Mouse (Mus musculus) liver, embryonic 16.5 days (tissue): ENCODE data around the gene Vps13c. TPM values are rescaled to one million over a fixed set of nuclear protein-coding genes. Genes with fewer than 3 reads are reported as not detected.

Experiments
- ATAC-seq: fragments of 200-750 bp; cut with Nextera tagmentation; 2 replicates; pipeline ENCODE4 v1.8.0; 2017; ENCODE audit warnings: low read depth, mild to moderate bottlenecking, moderate number of reproducible peaks, moderate library complexity
- H3K27ac ChIP-seq: fragments of 300-500 bp; sonication (generic); 2 replicates; pipeline ENCODE4 v1.5.1; 2014; ENCODE audit warnings: mild to moderate bottlenecking, low read length
- H3K27me3 ChIP-seq: fragments of 300-500 bp; sonication (generic); 2 replicates; pipeline ENCODE4 v1.6.1; 2014; ENCODE audit warnings: low read depth, low read length, mixed read lengths; ENCODE audit not compliant: control insufficient read depth, insufficient read depth
- H3K36me3 ChIP-seq: fragments of 300-500 bp; sonication (generic); 2 replicates; pipeline ENCODE4 v1.6.1; 2014; ENCODE audit warnings: mild to moderate bottlenecking; ENCODE audit not compliant: control insufficient read depth, insufficient read depth
- H3K4me1 ChIP-seq: fragments of 300-500 bp; sonication (generic); 2 replicates; pipeline ENCODE4 v1.6.1; 2014; ENCODE audit warnings: low read depth, low read length, mixed read lengths; ENCODE audit not compliant: control insufficient read depth
- H3K4me2 ChIP-seq: fragments of 300-500 bp; sonication (generic); 2 replicates; pipeline ENCODE4 v1.6.1; 2014; ENCODE audit warnings: low read depth, low read length, mixed read lengths
- H3K4me3 ChIP-seq: fragments of 300-500 bp; sonication (generic); 2 replicates; pipeline ENCODE4 v1.5.1; 2014; ENCODE audit warnings: low read depth, mild to moderate bottlenecking, low read length
- H3K9ac ChIP-seq: fragments of 300-500 bp; sonication (generic); 2 replicates; pipeline ENCODE4 v1.6.1; 2014; ENCODE audit warnings: low read depth, low read length
- H3K9me3 ChIP-seq: fragments of 300-500 bp; sonication (generic); replicated peaks from 2 replicates; pipeline ENCODE4 v1.6.1; 2016; ENCODE audit warnings: low read length; ENCODE audit not compliant: control insufficient read depth
- WGBS: fragments of 180-500 bp; shearing (Covaris S2); extraction: QIAGEN DNeasy Blood & Tissue Kit; methylation state at CpG from one replicate; pipeline ENCODE4 v1.1.7; 2014; ENCODE audit not compliant: insufficient replicate concordance; 5-methylcytosine and 5-hydroxymethylcytosine counted together
- polyA plus RNA-seq: library from polyadenylated mRNA; unstranded; fragments of >200 nt; fragmentation: Nextera tagmentation; extraction: Ambion mirVana; gene quantifications from 2 replicates; pipeline ENCODE4 v1.2.1, GENCODE M21; 2015

Vps13c gene
- polyA plus RNA-seq, 1 experiment from 2014 or later = 4.4 TPM

DNA sequence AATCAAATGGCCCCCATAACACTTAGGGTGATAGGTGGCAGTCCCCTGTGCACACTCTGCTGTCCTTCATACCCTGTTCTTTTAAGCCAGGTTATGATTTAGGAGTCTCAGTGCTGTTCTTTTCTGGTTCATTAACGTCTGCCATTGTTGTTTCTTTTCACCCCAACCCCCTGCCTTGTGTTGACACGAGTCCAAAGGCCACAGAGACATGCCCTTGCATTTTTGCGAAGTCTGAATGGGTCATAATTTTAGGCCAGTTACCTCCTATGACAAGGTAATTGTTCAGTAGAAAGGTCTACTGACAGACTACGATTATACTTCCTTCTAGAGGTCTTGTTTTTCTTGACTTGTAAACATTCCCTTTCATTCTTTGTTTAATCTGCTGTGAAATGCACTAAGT is 23.8 kb downstream of the Vps13c start:
- no peaks in the 10 kb centered on the region for H3K27me3 ChIP-seq
- no peak for ATAC-seq
- H3K9ac ChIP-seq = no peak overlapping the region
- H3K27ac ChIP-seq = peak overlapping the region; percentile 15; the same call in 1 of the 2 replicates
- H3K36me3 ChIP-seq = peaks cover 2% of the 10 kb centered on the region; the same call in 1 of the 2 replicates
- no peak overlapping the region for H3K4me3 ChIP-seq
- peaks cover 25% of the 10 kb centered on the region for H3K4me1 ChIP-seq
- 53% methylated on average over 4 of the region's 4 CpGs for WGBS
- no peaks in the 10 kb centered on the region for H3K9me3 ChIP-seq
- peak overlapping the region; percentile 36; the same call in 1 of the 2 replicates for H3K4me2 ChIP-seq

GRCm38 (mm10) chr9:67865411-67865810 is 25.2 kb downstream of the Vps13c start:
- Histone ChIP-seq H3K4me2 (no peak overlapping the region), H3K27ac (no peak overlapping the region; the same call in 1 of the 2 replicates), H3K4me3 (no peak overlapping the region), H3K9me3 (no peaks in the 10 kb centered on the region), H3K27me3 (no peaks in the 10 kb centered on the region), H3K9ac (no peak overlapping the region), H3K4me1 (peaks cover 31% of the 10 kb centered on the region), H3K36me3 (peaks cover 2% of the 10 kb centered on the region; the same call in 1 of the 2 replicates)
- 71% methylated on average over 7 of the region's 7 CpGs for WGBS
- no peak for ATAC-seq

DNA sequence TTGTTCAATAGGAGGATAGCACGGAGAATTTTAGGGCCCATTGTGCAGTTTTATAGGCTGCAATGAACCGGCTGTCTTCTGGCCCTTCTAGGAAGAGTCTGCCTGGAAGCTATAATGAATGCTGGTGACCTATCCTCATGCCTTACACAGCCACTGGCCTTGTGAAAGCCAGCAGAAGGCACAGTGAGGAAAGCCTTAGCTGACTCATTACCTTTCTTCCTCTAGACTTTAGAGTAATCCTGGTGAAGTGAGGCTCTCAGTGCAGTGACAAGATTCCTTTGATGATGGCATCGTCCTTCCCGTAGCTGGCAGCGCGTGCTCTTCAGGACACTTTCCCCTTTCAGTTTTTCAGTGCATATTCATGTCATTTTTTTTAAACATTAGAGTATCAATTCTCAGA is 27.2 kb downstream of the Vps13c start:
- H3K9ac ChIP-seq = no peak overlapping the region
- H3K27me3 ChIP-seq = no peaks in the 10 kb centered on the region
- H3K4me3 ChIP-seq = no peak overlapping the region
- ATAC-seq = no peak
- no peak overlapping the region for H3K4me2 ChIP-seq
- WGBS = 86% methylated on average over 6 of the region's 6 CpGs
- no peaks in the 10 kb centered on the region for H3K9me3 ChIP-seq
- H3K27ac ChIP-seq = no peak overlapping the region
- no peaks in the 10 kb centered on the region for H3K36me3 ChIP-seq
- peaks cover 36% of the 10 kb centered on the region for H3K4me1 ChIP-seq

DNA sequence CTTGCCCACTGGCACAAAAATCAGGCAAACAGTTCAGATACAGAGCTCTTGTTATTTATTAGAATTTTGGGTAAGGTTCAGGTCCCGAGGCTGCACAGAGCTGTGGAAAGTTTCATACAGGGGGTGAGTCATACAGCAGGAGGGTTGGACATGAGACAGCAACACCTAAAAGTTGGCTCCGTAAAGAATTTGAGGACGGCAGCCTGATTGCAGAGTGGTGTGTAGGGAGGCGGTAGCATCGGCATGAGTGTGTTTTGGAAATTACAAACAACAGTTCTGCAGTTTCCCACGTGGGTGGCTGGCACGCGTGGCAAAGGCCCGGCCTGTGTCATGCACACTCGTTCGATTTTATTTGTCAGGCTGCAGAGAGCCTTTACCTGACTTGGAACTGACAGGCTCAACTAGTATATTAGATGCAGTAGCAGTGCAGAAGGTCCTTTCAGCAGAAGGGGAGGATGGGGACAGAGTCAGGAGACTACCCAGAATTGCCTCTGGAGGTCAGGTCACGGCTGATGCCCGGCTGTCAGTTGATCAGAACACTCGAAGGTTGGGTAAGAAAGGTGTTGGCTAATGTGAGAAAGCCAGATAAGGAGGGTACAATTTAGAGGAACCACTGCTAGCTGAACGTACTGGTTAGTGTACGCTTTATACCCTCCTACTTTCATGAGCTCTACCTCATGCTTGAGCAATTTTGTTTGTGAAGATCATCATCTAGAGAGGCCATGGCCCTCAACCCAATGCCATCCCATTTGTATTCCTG is 29.7 kb downstream of the Vps13c start:
- Histone ChIP-seq H3K36me3 (no peaks in the 10 kb centered on the region), H3K4me3 (no peak overlapping the region), H3K4me2 (peak overlapping the region; percentile 26; the same call in 1 of the 2 replicates), H3K27ac (peak overlapping the region; percentile 72), H3K9ac (no peak overlapping the region), H3K9me3 (no peaks in the 10 kb centered on the region), H3K4me1 (peaks cover 28% of the 10 kb centered on the region), H3K27me3 (no peaks in the 10 kb centered on the region)
- peak; percentile 90 for ATAC-seq
- WGBS = 49% methylated on average over 16 of the region's 16 CpGs

- H3K4me1 ChIP-seq = peaks cover 41% of the 10 kb centered on the region
- H3K4me3 ChIP-seq = no peak overlapping the region
- 0 out of 2 replicates have a peak, but pooled peaks cover 3% of the 10 kb centered on the region for H3K36me3 ChIP-seq
- H3K27ac ChIP-seq = peak overlapping the region; percentile 34; the same call in 1 of the 2 replicates
- no peaks in the 10 kb centered on the region for H3K27me3 ChIP-seq
- no peak overlapping the region for H3K9ac ChIP-seq
- ATAC-seq = peak; percentile 28
- H3K4me2 ChIP-seq = no peak overlapping the region
- no peaks in the 10 kb centered on the region for H3K9me3 ChIP-seq
- 30% methylated on average over 7 of the region's 7 CpGs for WGBS
Measured at GRCm38 (mm10) chr9:67874522-67875222, 34.5 kb downstream of the Vps13c start.

DNA sequence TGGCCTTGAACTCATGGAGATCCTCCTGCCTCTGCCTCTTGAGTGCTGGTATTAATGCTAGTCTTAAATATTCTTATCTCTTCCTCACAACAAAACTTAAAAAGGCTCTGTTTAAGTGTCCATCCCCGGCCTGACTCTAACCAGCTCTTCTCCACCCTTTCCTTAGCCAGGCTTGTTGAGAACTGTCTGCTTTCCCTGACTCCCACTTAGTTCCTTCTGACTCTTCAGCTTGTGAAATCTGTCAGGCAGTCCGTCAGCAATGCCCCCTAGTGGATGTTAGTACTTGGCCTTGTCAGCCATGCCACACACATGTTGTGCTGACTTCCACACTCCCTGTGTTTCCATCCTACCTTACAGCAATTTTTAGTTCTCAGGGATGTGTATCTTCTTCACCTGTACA is 35.1 kb downstream of the Vps13c start:
- no peak overlapping the region for H3K9ac ChIP-seq
- 42% methylated on average over 2 of the region's 2 CpGs for WGBS
- H3K4me2 ChIP-seq = no peak overlapping the region
- H3K27me3 ChIP-seq = no peaks in the 10 kb centered on the region
- no peak overlapping the region; the same call in 1 of the 2 replicates for H3K27ac ChIP-seq
- H3K9me3 ChIP-seq = no peaks in the 10 kb centered on the region
- H3K4me3 ChIP-seq = no peak overlapping the region
- 0 out of 2 replicates have a peak, but pooled peaks cover 3% of the 10 kb centered on the region for H3K36me3 ChIP-seq
- peak; percentile 22; the same call in 1 of the 2 replicates for ATAC-seq
- H3K4me1 ChIP-seq = peaks cover 35% of the 10 kb centered on the region

GRCm38 (mm10) chr9:67877081-67877718 is 37.0 kb downstream of the Vps13c start:
- WGBS = 31% methylated on average over 14 of the region's 14 CpGs
- Histone ChIP-seq H3K36me3 (peaks cover 6% of the 10 kb centered on the region), H3K4me3 (no peak overlapping the region)

DNA sequence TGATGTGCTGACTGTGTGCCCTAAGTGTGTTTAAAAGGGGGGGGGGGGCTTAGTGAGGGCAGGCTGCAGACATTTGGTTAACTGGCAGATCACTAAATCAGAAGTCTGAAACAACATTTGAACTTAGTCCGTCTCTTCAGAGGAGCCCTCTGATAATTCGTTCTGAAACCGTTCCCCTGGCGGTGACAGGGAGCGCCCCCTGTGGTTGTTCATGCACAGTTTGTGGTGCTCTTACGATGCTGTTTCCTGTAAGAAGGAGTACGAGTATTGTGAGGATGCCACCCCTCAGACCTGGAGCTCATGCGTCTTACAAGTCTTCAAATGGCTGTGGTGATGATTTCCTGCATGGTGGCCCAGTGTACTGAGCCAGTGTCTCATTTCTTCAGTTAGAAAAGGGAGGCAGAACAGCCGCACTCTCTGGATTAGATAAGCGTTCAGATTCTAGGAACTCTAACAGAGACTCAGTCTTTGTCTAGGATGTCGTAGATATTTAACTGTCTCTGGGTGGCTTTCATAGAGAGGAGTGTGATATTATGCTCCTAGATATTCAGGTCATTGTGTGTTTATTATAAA is 38.1 kb downstream of the Vps13c start:
- no peaks in the 10 kb centered on the region for H3K27me3 ChIP-seq
- H3K4me3 ChIP-seq = no peak overlapping the region
- peak; percentile 70 for ATAC-seq
- no peak overlapping the region for H3K9ac ChIP-seq
- WGBS = 35% methylated on average over 11 of the region's 11 CpGs
- H3K36me3 ChIP-seq = peaks cover 6% of the 10 kb centered on the region
- no peaks in the 10 kb centered on the region for H3K9me3 ChIP-seq
- peak overlapping the region; percentile 22; the same call in 1 of the 2 replicates for H3K4me2 ChIP-seq
- peak overlapping the region; percentile 81 for H3K27ac ChIP-seq
- peaks cover 31% of the 10 kb centered on the region for H3K4me1 ChIP-seq

More at GRCm38 (mm10) chr9:67877081-67877718, 37.0 kb downstream of the Vps13c start:
- Histone ChIP-seq H3K27ac (peak overlapping the region; percentile 79), H3K27me3 (no peaks in the 10 kb centered on the region), H3K4me2 (peak overlapping the region; percentile 41), H3K9ac (0 out of 2 replicates have a peak overlapping the region, but pooled peaks have one; percentile 31), H3K4me1 (peaks cover 31% of the 10 kb centered on the region), H3K9me3 (no peaks in the 10 kb centered on the region)
- peak; percentile 86 for ATAC-seq
